Mouse (Mus musculus) skeletal muscle tissue, postnatal 0 days (tissue): Measurements from ENCODE around the gene Dedd2. TPM values are rescaled to one million over a fixed set of nuclear protein-coding genes. Genes with fewer than 3 reads are reported as not detected.

ENCODE experiments used
- microRNA-seq, 2 experiments: library from miRNA; unstranded; fragments of <30 nt; microRNA quantifications; one replicate each; pipeline ENCODE4; 2016
- polyA plus RNA-seq: library from polyadenylated mRNA; unstranded; fragments of >200 nt; fragmentation: Nextera tagmentation; extraction: Ambion mirVana; gene quantifications from 2 replicates; pipeline ENCODE4 v1.2.1, GENCODE M21; 2015

The Dedd2 gene
- 6.5 and 7.9 TPM in 2 replicates for polyA plus RNA-seq

DNA sequence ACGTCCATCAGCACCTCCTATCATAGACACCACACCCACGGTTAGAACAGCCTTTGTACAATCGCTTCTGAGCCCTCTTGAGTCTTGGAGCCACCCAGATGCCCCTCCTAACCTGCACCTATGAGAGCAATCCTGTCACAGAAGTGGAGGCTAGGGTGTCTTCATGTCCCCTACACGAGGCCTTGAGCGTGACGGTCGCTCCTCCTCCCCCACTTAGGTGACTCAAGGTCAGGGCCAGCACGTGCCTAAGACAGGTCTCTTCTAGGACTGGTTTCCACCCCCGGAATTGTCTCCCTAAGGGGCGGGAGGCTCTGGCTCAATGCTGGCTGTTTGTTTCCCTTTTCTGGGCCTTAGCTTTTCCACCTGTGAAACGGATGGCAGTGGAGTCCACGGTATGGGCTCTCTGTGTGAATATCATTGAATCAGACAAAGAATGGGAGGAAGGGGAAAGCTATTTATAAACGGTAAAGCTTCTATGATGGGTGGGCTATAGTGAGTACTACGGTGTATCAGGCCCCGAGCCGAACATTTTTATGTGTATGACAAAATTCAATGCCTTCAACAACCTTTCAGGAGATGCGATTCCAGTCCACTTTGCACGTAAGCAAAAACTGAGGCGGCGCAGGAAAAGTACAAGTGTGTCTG is at the start of gene Dedd2:
Gene Dedd2, minus strand, starts transcription at position 159 of the 645 bp plus-strand sequence.

DNA sequence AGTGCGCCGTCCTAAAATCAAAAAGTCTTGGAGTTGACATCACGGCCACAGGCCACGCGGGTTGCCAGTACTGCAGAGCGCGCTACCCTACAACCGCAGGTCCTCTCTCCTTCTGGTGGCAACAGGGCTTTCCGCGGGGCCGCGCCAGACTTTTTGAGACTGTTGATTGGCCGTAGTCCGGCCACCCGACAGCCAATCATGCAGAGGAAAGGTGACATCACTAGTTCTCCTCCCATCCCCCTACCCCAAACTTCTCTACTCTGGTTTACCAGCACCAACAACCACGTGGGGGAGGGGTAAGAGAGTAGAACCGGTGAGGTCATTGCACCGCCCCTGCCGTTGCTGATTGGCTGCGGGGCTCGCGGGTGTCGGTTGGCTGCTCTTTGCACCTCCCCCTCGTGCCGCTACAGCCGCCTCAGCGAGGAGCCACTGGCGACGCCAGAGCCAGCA is 46.9 kb upstream of the Dedd2 start, which contains the start of gene Cic:
Gene Cic, plus strand, starts transcription at position 404 of the 450 bp plus-strand sequence.

DNA sequence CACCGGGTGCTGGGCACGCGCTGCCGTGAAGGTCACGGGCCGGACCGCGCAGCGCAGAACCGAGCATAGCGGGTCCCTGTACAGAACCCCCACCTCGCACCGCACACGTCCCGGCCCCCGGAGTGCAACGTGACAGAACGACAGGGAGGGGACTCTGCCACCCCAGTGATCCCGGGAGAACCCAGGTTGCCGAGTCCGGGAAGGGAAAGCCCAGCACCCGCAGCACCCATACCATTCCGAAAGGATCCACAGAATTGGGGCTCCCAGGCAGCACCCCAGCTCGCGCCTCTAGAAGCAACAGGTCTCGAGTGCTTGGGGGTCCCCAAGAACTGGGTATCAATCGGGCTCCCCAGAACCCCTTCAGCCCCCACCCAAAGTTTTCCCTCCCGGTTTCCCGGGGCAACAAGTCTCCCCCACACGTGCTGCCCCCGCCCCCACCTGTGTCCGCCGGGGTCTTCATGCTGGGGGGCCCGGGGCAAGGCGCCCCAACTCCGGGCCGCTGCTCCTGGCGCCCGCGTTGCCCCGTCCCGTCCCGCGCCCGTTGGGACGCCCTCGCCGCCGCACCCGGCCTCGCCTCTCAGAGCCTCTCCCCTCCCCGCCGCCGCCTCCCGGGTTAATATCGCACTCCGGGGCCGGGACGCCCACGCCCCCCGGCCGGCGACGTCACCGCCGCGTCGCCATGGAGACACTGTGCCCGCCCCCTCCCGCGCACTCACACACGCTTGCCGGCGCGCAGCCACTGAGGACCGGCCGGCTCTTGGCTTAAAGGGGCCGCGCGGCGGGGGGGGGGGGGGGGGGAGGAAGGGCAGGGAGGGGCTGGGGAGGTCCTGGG is 29.9 kb upstream of the Dedd2 start, which contains the start of gene Erf:
Gene Erf, minus strand, starts transcription at position 621 of the 832 bp plus-strand sequence.

GRCm38 (mm10) chr7:25237249-25238014 is 17.0 kb upstream of the Dedd2 start, which contains the start of gene Gsk3a:
Gene Gsk3a (minus strand): TSS chr7:25237851.

DNA sequence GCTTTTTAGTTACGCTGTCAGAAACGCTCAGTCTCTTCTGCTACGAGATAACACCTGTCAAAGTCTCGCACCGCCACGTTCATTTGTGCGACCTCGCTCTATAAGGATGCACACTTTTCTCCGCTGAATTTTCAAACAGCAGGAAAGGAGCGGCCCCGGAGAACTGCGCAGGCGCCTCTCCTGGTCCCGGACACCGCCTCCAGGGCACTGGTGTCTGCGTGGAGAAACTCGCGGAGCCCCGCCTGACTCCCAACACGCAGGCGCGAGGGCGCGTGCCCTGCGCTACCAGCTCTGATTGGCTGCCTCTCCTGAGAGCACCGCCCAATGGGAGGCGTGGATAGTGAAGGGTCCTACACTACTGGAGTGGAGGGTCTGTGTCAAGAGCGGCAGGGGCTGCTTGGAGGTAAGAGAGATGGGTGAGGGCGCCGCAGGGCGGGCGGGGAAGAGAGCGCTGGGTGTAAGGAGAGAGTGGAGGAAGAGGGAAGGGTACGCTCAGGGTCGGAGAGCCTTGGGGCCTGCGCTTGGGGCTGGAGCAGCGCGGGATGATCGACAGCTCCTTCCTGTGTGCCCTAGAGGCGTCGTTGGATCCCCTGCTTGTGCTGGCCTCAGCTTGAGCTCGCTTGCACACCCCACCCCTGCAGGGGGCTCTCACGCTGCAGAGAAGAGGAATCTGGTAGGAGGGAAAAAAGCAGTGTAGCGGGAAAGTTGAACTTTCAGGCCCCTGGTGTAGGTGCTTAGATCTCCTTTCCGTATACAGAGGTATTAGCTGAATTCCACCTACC is 878 bp upstream of the Dedd2 start, which contains the start of gene Zfp526:
Gene Zfp526, plus strand, starts transcription at position 324 of the 782 bp plus-strand sequence.

GRCm38 (mm10) chr7:25179606-25180161 is 40.7 kb downstream of the Dedd2 start, which contains the start of gene Pou2f2:
Gene Pou2f2 (minus strand): TSS chr7:25179726.

Small RNA genes within 50 kb of the gene (microRNA-seq; reads per million reads assigned to microRNA genes)
- 0.20 to 0.42 reads per million in 2 experiments for gene Mir7048

Other genes with a start within 250 kb of the Dedd2 start
- gene Rabac1, start 247.9 kb downstream of the Dedd2 start, polyA plus RNA-seq = 237 and 250 TPM in 2 replicates
- 0.13 and 0.19 TPM in 2 replicates for gene Atp1a3, start 214.7 kb downstream of the Dedd2 start, polyA plus RNA-seq
- 1.5 and 2.2 TPM in 2 replicates for gene Grik5, start 148.3 kb downstream of the Dedd2 start, polyA plus RNA-seq
- gene Zfp574, start 148.0 kb downstream of the Dedd2 start, polyA plus RNA-seq = 9.0 and 9.4 TPM in 2 replicates
- 0.42 and 0.46 TPM in 2 replicates for gene Pou2f2, start 40.9 kb downstream of the Dedd2 start, polyA plus RNA-seq
- gene Zfp526, start 810 bp upstream of the Dedd2 start, polyA plus RNA-seq = 1.4 and 1.8 TPM in 2 replicates
- gene Gsk3a, start 17.2 kb upstream of the Dedd2 start, polyA plus RNA-seq = 6.6 and 8.2 TPM in 2 replicates
- gene Erf, start 30.1 kb upstream of the Dedd2 start, polyA plus RNA-seq = 5.6 and 8.0 TPM in 2 replicates
- 14.1 and 16.4 TPM in 2 replicates for gene Cic, start 47.1 kb upstream of the Dedd2 start, polyA plus RNA-seq
- gene Pafah1b3, start 77.4 kb upstream of the Dedd2 start, polyA plus RNA-seq = 36.2 and 42.4 TPM in 2 replicates
- 0.10 TPM in 1 of 2 replicates, not detected in the other for gene Prr19, start 80.8 kb upstream of the Dedd2 start, polyA plus RNA-seq
- not detected in 2 replicates for gene Tmem145, start 85.5 kb upstream of the Dedd2 start, polyA plus RNA-seq
- gene Megf8, start 96.5 kb upstream of the Dedd2 start, polyA plus RNA-seq = 5.9 and 6.2 TPM in 2 replicates
- 21.2 TPM in 1 of 2 replicates, not detected in the other for gene Cnfn, start 149.1 kb upstream of the Dedd2 start, polyA plus RNA-seq
- 20.7 and 82.3 TPM in 2 replicates for gene Lipe, start 178.1 kb upstream of the Dedd2 start, polyA plus RNA-seq
- gene Cxcl17, start 192.3 kb upstream of the Dedd2 start, polyA plus RNA-seq = not detected in 2 replicates